ENCODE assay signal across 10 mouse cellular contexts in genomic region chr19:4712781-4713526, GRCm38 (mm10). TPM values are rescaled to one million over a fixed set of nuclear protein-coding genes. Genes with fewer than 3 reads are reported as not detected.
DNase-seq lines count a peak whose midpoint lies in the region; ATAC-seq and TF ChIP-seq lines count a peak whose summit lies in the region.
"Had no signal": no experiment of that assay in that cellular context is flagged by ENCODE, and none has a peak within 500 bp of the region (broad histone marks: within the 10 kb centered on the region; RNA-seq: fewer than 3 reads in every experiment).

No protein-coding gene starts in this region.

- no peak for TF ChIP-seq EP300 in stomach, postnatal 0 days (optimal IDR thresholded peaks at IDR 0.05)

- H3K9me3 ChIP-seq in limb, embryonic 13.5 days, result no peaks in the 10 kb centered on the region
- no peaks in the 10 kb centered on the region for H3K9me3 ChIP-seq in stomach, postnatal 0 days (ENCODE audit: control insufficient read depth, low read length)

- no peaks in the 10 kb centered on the region for H3K36me3 ChIP-seq in testis, adult 2 months (ENCODE audit: control insufficient read depth, insufficient read depth, low read length)
- no peaks in the 10 kb centered on the region for H3K36me3 ChIP-seq in limb, embryonic 13.5 days
- H3K36me3 ChIP-seq in stomach, postnatal 0 days (ENCODE audit: control insufficient read depth, insufficient read depth, low read length), result no peaks in the 10 kb centered on the region

- 34% methylated on average over 13 of the region's 13 CpGs for WGBS in limb, embryonic 13.5 days
- 58% methylated on average over 13 of the region's 13 CpGs for WGBS in stomach, postnatal 0 days

- H3K4me1 ChIP-seq in testis, adult 2 months (ENCODE audit: control insufficient read depth, insufficient read depth, low read length), result peaks cover 12% of the 10 kb centered on the region
- H3K4me1 ChIP-seq in limb, embryonic 13.5 days, result peaks cover 12% of the 10 kb centered on the region
- no peaks in the 10 kb centered on the region for H3K4me1 ChIP-seq in stomach, postnatal 0 days (replicated peaks; ENCODE audit: control insufficient read depth, insufficient read depth)

- no peak overlapping the region for H3K27ac ChIP-seq in testis, adult 2 months (ENCODE audit: control insufficient read depth, insufficient read depth, low read depth, low read length)
- H3K27ac ChIP-seq in limb, embryonic 13.5 days, result no peak overlapping the region
- H3K27ac ChIP-seq in stomach, postnatal 0 days (replicated peaks), result no peak overlapping the region

- H3K4me2 ChIP-seq in limb, embryonic 13.5 days (replicated peaks), result peak overlapping the region; percentile 100
- peak overlapping the region; percentile 92 for H3K4me2 ChIP-seq in stomach, postnatal 0 days (replicated peaks; ENCODE audit: low read depth)

- H3K27me3 ChIP-seq in testis, adult 2 months (ENCODE audit: control insufficient read depth, insufficient read depth, low read length), result no peaks in the 10 kb centered on the region
- peaks cover 61% of the 10 kb centered on the region for H3K27me3 ChIP-seq in limb, embryonic 13.5 days
- peaks cover 16% of the 10 kb centered on the region; the same call in 1 of the 2 replicates for H3K27me3 ChIP-seq in stomach, postnatal 0 days (ENCODE audit: control insufficient read depth, insufficient read depth, low read length)

- H3K9ac ChIP-seq in limb, embryonic 13.5 days, result no peak overlapping the region
- no peak overlapping the region for H3K9ac ChIP-seq in stomach, postnatal 0 days (ENCODE audit: low read length)

- DNase-seq in heart, adult 11 months, result peak; percentile 54
- DNase-seq in heart, adult 9 months (ENCODE audit: low spot score in 2 of 2), result no peak
- no peak for DNase-seq in testis, postnatal 14 days (ENCODE audit: low spot score)
- DNase-seq in stomach, postnatal 0 days (ENCODE audit: low spot score), result no peak
- DNase-seq in gastrocnemius, postnatal 10 days, result no peak
- DNase-seq: B cell, adult 2 months had no signal

- no peak for TF ChIP-seq CTCF in testis, adult 2 months (IDR thresholded peaks at IDR 0.05; ENCODE audit: control insufficient read depth, insufficient read depth, insufficient replicate concordance, low read depth, low read length)
- no peak for TF ChIP-seq CTCF in stomach, postnatal 0 days (IDR thresholded peaks at IDR 0.05; ENCODE audit: low read depth)

- no peak for TF ChIP-seq POLR2A in testis, adult 2 months (IDR thresholded peaks at IDR 0.05; ENCODE audit: control insufficient read depth, low read depth, low read length)

- no peak for ATAC-seq in limb, embryonic 13.5 days (ENCODE audit: low FRiP score, low read depth)
- no peak for ATAC-seq in stomach, postnatal 0 days (ENCODE audit: low FRiP score, low TSS enrichment)
- no peak for ATAC-seq in activated CD4-positive, CD25-positive, alpha-beta regulatory T cell, adult 4 months

- peak overlapping the region; percentile 87; the same call in 1 of the 2 replicates for H3K4me3 ChIP-seq in testis, adult 2 months (ENCODE audit: control insufficient read depth, low read depth, low read length)
- peak overlapping the region; percentile 63 for H3K4me3 ChIP-seq in limb, embryonic 13.5 days
- H3K4me3 ChIP-seq in stomach, postnatal 0 days (ENCODE audit: low read depth, low read length), result peak overlapping the region; percentile 51

RNA-seq across cellular contexts. Expression of gene Sptbn2, which starts 2.0 kb away (rescaled TPM):
- polyA plus RNA-seq in testis, adult 2 months (2012; rRNA removed), result 1.1 and 1.3 TPM in 2 replicates
- polyA plus RNA-seq in limb, embryonic 13.5 days (2015; fragmentation: Nextera tagmentation; extraction: Ambion mirVana), result 1.3 and 1.9 TPM in 2 replicates
- 3.5 and 3.6 TPM in 2 replicates for polyA plus RNA-seq in stomach, postnatal 0 days (2015; fragmentation: Nextera tagmentation; extraction: Ambion mirVana)
- 1 to 10 TPM in 1 of 2 experiments, under 1 TPM in 1; 0.96 to 1.1 TPM for total RNA-seq in gastrocnemius, postnatal 10 days (2021)
- under 1 TPM; 0.11 to 0.17 TPM for polyA plus RNA-seq in activated CD4-positive, CD25-positive, alpha-beta regulatory T cell, adult 4 months (2017; shearing (Covaris generic))

RNA-seq across cellular contexts. Expression of gene Gm960, which starts 14.5 kb away (rescaled TPM):
- polyA plus RNA-seq in testis, adult 2 months (2012; rRNA removed), result 4.9 and 5.1 TPM in 2 replicates
- 7.1 and 7.6 TPM in 2 replicates for polyA plus RNA-seq in limb, embryonic 13.5 days (2015; fragmentation: Nextera tagmentation; extraction: Ambion mirVana)
- polyA plus RNA-seq in stomach, postnatal 0 days (2015; fragmentation: Nextera tagmentation; extraction: Ambion mirVana), result 1.7 and 2.3 TPM in 2 replicates
- 1 to 10 TPM in 1 of 2 experiments, under 1 TPM in 1; 0.20 to 1.0 TPM for total RNA-seq in gastrocnemius, postnatal 10 days (2021)
- not detected for polyA plus RNA-seq in activated CD4-positive, CD25-positive, alpha-beta regulatory T cell, adult 4 months (2017; shearing (Covaris generic))
- total RNA-seq: gastrocnemius, postnatal 4 days had no signal

RNA-seq across cellular contexts. Expression of gene Rbm4b, which starts 43.3 kb away (rescaled TPM):
- polyA plus RNA-seq in testis, adult 2 months (2012; rRNA removed), result 218 and 233 TPM in 2 replicates
- 104 and 106 TPM in 2 replicates for polyA plus RNA-seq in limb, embryonic 13.5 days (2015; fragmentation: Nextera tagmentation; extraction: Ambion mirVana)
- 17.6 and 19.3 TPM in 2 replicates for polyA plus RNA-seq in stomach, postnatal 0 days (2015; fragmentation: Nextera tagmentation; extraction: Ambion mirVana)
- 1 to 10 TPM; 2.5 to 4.6 TPM for total RNA-seq in gastrocnemius, postnatal 10 days (2021)
- polyA plus RNA-seq in activated CD4-positive, CD25-positive, alpha-beta regulatory T cell, adult 4 months (2017; shearing (Covaris generic)), result 100 to 1,000 TPM in 1 of 2 experiments, 10 to 100 TPM in 1; 87.2 to 107 TPM
